Mouse (Mus musculus) forelimb bud, embryonic 11.5 days (tissue): ENCODE results near the gene Lhx1.

ENCODE experiments used
- DNase-seq: peaks from one replicate; pipeline ENCODE4 v3.0.0-alpha.2; 2012; ENCODE audit warnings: low read depth, low spot score

The Lhx1 gene

DNA sequence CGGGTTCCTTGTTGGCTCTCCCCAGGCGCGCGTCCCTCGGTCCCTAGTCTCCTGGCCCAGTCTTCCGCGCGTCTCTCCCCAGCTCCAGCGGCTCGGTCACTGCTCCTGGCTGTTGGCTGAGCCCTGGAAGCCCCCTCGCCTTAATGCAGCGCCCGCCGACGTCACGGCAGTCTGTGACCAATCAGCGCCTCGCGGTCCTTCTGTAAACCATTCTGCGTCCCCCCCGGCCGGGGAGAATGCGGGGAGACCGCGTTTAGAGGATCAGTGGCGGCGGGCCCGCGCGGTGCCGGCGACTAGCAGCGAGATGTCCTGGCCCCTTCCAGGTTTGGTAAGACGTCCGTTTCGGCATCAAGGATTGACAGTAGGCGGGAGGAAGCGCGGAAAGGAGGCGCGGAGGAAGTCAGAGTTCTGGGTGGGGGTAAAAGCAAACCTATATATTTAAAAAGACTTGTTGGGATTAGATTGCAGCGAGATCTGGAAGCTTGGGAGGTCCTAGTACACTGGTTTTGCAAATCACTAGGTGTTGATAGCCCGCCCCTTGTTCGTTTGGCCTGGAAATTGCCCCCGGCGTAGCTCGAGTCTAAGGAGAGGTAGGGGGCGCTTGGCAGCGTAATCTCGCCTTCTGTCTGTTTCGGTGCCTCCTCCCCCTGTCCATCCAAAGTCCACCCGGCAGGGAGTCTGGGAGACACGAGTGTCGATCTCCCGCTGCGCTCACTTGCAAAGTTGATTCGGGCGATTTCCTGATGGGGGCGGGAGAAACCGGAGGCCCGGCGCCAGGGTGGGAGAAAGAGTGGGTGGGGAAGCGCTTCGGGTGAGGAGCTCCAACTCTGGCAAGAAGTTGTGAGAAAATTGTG lies at the start of gene Lhx1:
TSS of gene Lhx1 (minus strand) at position 115 of the 854 bp plus-strand sequence.
- peak; percentile 68 for DNase-seq

DNA sequence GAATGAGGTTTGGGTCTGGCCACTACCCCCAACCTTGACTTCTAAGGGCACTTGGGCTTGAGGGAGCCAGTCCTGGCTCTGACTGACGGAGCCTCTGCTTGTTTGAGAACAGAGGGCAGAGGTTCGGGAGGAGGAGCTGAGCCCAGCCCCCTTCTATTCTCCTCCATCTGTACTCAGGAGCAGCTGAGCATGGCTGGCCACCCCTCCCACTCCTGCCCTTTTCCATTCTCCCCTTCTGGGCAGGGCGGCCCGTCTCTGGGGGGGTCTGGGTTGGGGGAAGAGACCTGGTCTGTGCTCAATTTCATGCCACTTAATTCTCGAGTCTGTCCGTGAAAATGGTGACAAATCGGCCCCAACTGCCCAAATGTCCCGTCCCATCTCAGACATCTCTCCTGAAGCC lies 49.5 kb upstream of the Lhx1 start:
- DNase-seq, result no peak

DNA sequence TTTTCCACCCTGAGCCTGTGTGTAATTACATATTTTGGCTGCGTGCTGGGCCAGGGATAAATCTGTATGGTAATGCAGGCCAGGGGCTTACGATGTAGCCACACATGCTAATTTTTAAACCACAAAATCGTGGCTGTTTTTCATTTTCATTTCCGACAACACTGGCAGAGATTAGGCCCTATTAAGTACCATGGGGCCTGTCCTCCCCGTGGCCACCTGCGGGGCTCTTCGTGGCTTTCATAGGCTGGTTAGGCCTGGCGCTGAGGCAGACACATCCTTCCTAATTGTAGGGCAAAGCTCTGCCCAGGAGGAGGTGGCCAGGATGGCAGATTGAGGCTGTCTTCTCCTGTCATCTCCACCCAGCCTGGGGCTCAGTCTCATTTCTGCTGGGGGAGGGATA lies 48.3 kb upstream of the Lhx1 start:
- DNase-seq, result no peak

DNA sequence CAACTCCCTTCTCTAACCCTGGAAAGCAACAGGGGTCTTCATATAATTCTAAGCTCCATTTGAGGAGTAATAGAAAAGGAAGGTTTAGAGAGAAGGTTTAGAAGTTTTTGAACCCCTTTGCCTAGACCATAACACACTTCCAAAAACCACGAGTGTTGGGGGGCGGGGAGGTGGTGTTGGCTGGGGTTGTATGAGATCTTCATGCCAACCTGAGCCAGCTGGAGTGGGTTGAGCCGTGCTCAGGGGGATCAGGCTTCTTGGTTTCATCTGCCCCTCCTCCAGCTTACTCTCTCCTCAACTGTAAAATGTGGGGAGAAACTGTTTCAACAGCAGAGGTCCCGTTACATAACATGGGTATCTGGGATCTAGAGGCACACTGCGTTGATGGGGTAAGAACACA lies 45.5 kb upstream of the Lhx1 start:
- DNase-seq, result no peak

DNA sequence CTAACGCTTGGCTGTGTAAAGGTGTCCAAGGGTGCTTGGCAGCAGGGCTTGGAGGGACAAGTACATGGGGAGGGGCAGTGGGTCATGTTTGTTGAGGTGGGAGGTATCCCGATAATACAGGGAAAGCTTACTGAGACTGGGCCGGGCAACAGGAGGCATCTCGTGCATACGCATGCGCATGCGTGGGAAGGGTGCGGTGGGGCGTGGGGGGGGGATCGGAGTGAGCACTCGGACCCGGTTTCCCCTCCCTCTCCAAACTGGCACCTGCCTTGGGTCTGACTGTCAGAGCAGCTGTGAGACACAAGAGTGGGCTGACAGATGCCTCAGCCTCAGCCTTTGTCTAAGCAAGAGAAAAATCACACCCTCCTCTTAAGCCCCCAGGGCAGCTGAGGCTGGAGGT lies 45.1 kb upstream of the Lhx1 start:
- no peak for DNase-seq

DNA sequence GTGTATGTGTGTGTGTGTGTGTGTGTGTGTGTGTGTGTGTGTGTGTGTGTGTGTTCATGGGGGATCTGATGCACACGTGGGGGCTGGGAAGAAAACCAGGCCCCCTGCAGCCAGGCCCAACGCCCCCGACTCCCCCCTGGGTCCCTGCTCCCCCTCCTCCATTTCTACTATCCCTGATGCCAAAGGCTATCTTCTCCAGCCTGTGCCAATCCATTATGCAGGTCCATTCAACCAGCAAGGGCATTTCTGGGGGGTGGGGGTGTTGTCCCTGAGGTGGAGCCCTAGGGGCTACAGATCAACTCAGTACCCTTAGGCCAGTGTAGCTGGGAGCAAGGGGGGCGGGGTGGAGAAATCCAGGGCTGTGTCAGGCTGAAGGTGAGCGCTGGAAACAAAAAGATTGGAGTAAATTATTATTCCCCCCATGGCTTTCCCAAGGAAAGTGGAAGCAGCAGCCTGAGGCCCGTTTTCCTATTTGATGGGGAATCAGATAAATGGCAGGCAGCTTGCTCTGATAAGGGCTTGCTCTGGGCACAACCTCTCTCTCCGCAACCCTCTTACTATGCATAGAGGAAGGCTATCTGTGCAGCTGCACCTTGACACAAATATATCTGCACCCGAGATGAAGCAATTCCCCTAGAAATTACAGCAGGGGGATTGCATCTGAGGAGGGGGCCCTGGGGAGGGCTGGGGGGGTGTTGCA lies 43.9 kb upstream of the Lhx1 start:
- no peak for DNase-seq

DNA sequence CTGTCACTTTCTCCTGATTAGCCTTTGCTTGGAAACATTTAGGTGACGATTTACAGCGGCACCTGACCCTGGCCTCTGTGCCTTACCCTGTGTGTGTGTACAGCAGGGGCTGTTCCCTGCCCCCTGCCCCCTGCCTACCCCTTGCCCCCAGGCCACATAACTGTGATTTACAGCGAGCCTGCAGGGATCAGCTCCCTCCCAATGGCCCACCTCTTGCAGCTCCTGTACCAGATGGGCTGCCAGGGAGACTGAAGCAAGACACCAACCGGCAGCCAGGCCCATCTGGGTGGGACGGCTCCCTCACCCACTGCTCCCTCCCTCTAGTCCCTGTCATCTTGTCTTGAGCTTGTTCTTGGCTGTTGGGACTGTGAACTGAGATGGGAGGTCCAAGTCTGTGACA lies 43.1 kb upstream of the Lhx1 start:
- no peak for DNase-seq

DNA sequence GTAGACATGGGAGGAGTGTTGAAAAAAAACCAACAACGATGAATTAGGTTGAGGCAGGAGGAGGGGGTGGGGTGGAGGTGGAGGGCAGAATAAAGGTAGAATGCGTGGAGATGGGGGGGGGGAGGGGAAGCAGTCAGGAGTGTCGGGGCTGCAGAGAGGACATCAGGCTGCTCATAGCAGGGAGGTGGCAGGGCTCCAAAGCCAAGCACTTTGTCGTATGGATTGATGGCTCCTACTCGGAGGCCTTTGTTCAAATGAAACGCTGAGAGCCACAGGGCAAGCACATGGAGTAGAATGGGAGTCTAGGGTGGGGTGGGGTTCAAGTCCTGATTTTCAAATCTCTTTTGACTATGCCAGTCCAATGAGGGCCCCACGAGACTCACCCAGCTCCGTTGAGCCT lies 41.4 kb upstream of the Lhx1 start:
- no peak for DNase-seq

DNA sequence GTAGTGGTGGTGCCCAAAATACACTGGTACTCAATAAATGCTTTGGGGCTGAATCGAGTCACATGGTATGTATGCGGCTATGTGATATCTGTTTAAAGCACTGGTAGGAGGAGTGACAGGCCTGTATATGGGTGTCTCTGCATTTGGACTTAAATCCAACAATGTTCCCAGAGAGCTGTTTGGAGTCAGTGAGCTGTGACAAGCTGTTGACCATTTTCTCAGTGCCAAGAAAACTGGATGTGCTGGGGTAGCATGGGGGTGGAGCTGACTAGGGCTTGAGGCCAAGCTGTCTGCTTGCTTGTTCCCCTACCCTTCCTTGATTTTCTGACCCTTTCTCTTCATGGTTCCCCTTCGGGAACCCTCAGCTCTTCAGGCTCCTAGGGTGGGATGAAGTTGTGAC lies 39.9 kb upstream of the Lhx1 start:
- DNase-seq, result no peak

DNA sequence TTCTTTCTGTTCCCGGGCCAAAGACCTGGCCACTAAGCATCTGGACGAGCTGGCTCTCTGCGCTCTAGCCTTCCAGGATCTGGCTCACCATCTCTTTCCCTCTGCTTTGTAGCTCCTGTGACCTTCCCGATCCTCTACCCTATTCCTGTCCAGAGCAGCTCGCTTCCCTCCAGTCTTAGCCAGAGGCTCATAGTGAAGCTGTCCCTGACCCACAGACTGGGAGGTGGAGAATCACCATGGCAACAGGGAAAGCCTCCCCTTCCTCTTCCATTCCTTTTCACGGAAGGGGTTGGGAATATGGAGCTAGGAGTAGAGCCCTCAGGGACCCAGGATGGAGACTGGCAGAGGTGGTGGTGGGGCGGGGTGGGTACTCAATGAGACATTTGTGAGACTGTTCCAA lies 38.0 kb upstream of the Lhx1 start:
- no peak for DNase-seq

DNA sequence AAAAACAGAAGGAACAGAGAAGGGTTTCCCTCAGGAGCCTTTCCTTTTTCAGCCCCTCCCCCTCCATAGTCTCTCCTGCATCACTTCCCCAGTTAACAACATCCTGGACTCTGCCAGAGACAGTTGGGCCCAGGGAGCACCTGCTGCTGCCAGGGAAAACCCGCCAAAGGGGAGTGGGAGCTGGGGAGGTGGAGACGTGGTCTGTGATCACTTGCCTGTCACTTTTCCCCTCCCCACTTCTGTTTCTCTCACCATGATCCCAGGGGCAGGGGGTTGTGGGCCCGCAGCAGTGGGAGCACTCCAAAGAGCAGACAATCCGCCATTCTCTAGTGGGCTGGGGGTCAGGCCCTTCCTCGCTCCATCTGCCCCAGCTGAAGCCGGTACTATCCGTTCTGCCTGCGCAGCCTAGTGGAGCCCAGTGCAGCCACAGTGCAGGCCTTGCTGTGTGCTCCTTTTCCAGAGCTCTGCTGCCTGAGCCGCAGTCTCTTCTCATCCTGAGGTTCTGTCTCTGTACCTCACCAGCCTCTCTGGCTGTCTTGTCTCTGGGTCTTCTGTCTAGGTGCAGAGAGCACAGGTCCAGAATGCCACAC lies 37.5 kb upstream of the Lhx1 start:
- no peak for DNase-seq

DNA sequence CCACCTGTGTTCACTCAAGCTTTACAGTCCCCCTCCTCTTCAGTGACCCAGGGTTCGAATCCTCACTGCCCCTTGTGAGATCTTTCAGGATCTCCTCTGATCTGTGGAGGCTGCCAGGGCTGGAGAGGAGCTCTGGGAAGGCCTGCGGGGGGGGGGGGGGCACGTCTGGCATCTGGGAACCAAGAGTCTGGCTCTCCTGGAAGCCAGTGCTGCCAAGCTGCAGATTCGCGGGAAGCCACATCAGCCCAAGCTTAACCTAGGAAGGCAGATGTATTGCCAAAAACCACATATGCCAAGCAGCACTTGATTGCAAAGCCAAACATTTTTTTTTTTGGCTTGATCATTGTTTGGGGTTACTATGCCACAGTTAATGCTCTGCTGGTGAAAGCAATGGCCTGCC lies 36.2 kb upstream of the Lhx1 start:
- no peak for DNase-seq

DNA sequence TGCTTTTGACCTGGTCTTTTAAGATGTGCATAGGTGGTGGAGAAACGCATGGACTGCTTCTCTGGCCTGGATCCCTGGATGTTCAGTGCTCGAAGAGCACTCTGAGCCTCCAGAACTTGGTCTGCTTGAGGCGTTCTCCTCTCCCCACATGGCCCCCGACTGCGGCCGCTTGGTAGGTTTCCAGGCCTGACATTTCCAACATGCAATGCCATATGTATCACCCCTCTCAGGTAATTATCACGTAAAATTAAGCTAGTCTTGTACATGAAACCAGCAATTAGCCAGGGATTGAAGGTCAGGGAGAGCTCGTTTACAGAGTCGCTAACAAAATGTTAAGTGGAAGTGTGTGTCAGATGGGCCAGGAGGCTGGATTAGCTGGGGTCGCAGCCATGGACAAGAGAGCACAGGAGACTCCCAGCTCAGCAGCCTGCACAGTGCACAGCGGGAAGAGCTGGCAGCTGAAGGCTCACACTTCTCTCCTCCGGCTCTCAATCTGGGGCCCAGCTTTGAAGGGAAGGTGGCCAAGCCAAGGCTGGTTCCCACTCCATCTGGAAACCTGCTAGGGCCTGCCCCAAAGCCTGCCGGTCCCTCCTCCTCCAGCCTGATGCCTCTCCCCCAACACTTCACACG lies 28.6 kb upstream of the Lhx1 start:
- no peak for DNase-seq

DNA sequence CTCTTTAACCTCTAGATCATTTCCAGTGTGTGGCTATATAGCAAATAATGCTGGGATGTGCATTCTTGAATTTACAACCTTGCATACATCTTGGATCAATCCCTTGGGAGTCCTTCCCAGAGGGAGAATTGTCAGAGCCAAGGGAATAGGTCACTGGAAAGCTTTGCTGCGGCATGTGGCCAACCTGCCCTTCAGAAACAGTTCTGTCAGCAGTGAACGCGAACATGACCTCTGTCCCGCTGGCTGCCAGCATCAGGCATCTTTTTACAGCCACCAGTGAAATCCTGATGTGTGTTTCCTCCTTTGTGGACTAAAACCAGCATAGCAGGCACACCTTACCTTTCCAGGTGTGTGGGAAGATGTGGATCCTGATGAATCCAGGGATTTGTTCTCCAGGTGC lies 26.0 kb upstream of the Lhx1 start:
- no peak for DNase-seq

DNA sequence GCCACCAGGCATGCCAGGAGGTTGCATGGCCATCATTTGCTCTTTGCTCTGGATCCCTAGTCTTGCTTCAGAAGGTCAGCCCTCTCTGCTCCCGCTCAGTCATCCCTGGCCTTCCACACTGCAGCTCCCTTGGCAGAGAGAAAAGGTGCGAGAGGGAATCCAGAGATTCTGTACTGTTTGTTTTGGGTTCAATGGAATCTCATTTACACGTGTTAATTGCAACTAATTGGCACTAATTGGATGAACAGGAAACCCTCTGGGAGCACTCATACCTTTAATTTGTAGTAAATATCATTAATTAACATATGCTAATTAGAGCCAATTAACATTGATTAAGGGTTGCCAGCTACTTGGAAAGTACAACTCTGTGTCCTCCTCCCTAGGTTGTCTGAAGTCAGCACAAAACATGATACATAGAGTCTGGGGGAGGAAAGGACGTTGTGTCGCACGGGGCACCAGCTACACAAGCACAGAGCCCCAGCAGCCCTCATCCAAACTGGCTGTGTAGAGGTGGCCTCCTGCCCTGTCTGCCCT lies 24.0 kb upstream of the Lhx1 start:
- DNase-seq, result no peak

DNA sequence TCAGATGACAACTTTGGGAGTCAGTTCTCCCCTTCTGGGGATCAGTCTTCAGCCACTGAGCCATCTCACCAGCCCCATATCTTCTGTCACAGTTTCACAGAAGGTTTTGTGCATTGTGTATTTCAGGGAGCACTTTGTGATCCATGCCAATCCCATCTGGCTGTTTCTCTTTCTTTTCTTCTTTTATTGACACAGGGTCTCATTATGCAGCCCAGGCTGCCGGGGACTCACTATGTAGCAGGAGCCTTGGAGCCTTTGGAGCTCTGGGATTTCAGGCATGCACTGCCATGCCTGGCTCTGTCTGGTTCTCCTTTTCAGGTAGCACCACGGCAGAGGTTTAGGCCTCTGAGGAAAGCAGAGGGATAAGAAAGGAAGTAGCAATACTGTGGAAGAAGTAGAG lies 23.0 kb upstream of the Lhx1 start:
- no peak for DNase-seq

DNA sequence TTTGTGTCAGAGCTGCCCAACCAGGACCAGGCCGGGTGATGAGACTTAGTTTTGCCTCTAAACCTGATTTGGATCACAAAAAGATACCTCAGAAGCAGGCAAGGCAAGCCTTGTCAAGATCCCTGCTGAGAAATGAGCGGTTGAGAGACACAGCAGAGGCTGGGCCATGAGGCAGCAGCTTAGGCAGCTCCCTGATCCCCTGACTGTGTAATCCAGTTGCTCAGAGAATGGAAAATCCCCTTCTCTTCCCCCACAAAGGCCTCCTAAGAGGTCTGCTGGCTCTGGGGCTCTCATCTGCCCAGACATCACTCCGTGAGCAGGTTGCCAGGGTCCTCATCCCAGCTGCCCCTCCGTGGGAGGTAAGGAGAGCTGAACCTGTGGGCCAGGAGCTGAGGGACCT lies 14.6 kb upstream of the Lhx1 start:
- DNase-seq, result no peak

DNA sequence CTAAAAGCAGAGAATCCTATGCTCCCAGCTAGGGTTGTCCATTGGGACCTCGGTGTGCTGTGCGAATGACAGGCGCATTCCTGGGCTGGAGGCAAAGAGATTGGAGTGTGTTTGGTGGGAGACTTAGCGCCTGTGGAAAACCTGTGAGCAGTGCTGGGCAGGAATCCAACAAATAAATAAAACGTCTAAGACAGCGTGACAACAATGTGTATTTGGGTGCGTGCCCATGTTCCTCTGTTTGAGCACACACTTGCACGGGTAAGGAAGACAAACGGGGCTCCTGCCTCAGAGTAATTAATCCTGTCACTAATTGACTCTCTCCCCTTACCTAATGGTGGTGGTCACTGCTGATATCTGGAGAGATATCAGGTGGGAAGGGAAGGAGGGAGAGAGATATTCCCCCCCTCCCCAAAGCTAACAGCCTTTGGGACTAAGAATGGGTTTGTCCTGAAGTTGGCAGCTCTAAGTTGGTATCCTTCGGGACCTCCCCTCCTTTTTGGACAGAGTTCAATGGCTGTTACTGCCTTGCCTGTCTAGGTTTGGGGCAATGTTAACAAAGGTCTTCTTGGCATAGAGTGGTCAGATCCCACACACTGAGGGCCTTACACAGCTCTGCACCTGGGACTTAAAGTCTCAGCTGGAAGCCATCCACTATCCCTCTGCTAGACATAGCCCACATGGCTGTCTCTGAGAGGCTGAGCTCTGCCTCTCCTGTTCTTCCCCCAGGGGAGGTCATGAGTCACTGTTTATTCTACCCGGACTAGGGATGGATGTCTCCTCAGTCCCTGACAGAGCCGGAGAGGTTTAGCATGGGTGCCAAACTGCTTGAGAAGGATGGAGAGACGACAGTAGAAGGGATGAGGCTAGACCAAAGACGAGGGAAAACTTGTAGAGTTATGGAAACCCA lies 4.7 kb upstream of the Lhx1 start:
- no peak for DNase-seq

DNA sequence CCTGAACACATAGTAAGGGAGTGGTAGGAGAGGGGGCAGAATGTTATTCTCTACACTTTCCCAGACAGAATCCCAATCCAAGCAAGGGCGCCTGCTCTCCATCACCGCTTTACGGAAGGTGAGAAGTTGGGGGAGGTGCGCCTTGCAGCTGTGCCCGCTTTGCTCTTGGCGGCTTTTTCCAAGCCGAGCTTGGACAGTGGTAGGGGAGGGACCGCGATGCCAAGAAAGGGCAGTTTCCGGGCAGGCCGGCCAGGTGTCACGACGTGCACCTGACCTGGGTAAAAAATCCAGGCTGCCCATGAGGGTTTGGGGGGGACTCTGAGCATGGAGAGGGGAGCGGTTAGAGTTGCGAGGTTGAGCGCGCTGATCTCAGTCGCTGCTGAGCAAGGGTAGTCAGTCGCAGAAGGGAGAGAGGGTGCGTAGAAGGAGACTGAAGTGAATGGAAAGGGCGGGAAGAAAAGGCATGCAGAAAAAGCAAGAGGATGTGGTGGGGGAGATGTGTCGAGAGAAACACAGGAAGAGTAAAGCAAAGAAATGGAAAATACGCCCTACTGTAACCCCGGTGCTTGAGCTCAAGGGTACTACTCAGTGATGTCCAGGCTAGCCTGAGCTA lies 3.9 kb upstream of the Lhx1 start:
- DNase-seq, result no peak

DNA sequence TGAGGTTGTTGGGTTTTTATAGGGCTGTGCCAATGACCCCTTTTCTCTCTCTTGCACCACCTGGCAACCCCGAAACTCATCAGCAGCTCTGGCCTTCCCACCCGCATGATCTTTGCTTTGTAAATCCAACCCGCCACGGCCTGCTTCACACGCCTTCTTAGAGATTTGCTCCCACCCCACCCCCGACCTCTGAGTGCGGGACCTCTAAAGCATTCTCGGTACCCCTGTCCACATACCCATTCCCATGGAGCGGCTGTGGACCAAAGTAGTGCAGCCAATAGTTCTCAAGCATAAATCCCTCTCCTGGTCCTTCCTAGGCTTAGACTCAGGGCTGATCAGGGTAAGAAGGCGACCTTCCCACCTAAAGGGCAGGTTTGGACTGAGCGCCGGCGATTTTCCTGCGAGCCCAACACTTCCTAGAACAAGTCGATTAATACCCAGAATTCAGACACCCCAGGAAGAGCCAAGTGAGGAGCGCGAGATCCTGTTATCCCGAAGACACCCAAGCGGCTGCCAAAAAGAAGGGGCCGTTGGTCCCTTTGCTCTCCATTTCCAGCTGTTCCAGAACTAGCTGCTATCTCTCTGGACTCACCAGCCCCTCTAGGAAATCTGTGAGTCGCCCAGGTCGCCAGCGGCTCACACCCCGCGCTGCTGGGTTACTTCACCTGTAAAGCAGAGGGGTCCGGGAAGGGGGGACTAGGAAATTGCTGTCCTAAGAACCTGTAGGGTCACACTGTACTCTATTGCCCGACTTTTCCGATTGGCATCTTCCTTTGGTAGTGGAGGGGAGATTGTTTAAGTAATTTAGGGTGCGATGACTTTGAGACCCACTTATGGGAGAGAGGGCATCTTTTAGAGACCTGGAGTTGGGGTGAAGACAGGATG lies 1.9 kb upstream of the Lhx1 start:
- no peak for DNase-seq
